Mouse (Mus musculus): ENCODE data around the gene Nr1h2.

- TF ChIP-seq GATA1 (IDR thresholded peaks at IDR 0.05; ENCODE audit: low read length) (no peak), TAL1 (IDR thresholded peaks at IDR 0.05; ENCODE audit: low read length) (no peak)
Measured at GRCm38 (mm10) chr7:44547725-44548124, 6.0 kb downstream of the Nr1h2 start.

Data from erythroblast, embryonic 14.5 days (primary cell).